Mouse (Mus musculus) limb, embryonic 15.5 days (tissue): ENCODE data around the gene Gnat3. TPM values are rescaled to one million over a fixed set of nuclear protein-coding genes. Genes with fewer than 3 reads are reported as not detected.
"Not testable (repeated sequence)": the region's sequence is repeated elsewhere in the genome, so short reads cannot be mapped to it uniquely, and the experiment has no call there.

Experiments used
- ATAC-seq: fragments of 200-750 bp; cut with Nextera tagmentation; 2 replicates; pipeline ENCODE4 v1.8.0; 2017; ENCODE audit warnings: low read depth, moderate TSS enrichment; ENCODE audit not compliant: insufficient number of reproducible peaks, low FRiP score, low TSS enrichment
- H3K27ac ChIP-seq: fragments of 300-500 bp; sonication (generic); 2 replicates; pipeline ENCODE4 v1.5.1; 2015; ENCODE audit warnings: moderate library complexity, mild to moderate bottlenecking, inconsistent platforms
- H3K27me3 ChIP-seq: fragments of 300-500 bp; sonication (generic); 2 replicates; pipeline ENCODE4 v1.6.1; 2015; ENCODE audit warnings: inconsistent platforms
- H3K36me3 ChIP-seq: fragments of 300-500 bp; sonication (generic); 2 replicates; pipeline ENCODE4 v1.6.1; 2015; ENCODE audit warnings: inconsistent platforms
- H3K4me1 ChIP-seq: fragments of 300-500 bp; sonication (generic); 2 replicates; pipeline ENCODE4 v1.6.1; 2015; ENCODE audit warnings: inconsistent platforms
- H3K4me2 ChIP-seq: fragments of 300-500 bp; sonication (generic); 2 replicates; pipeline ENCODE4 v1.6.1; 2015; ENCODE audit warnings: mild to moderate bottlenecking, inconsistent platforms
- H3K4me3 ChIP-seq: fragments of 300-500 bp; sonication (generic); 2 replicates; pipeline ENCODE4 v1.5.1; 2015; ENCODE audit warnings: mild to moderate bottlenecking, inconsistent platforms
- H3K9ac ChIP-seq: fragments of 300-500 bp; sonication (generic); 2 replicates; pipeline ENCODE4 v1.6.1; 2015; ENCODE audit warnings: inconsistent platforms
- H3K9me3 ChIP-seq: fragments of 300-500 bp; sonication (generic); 2 replicates; pipeline ENCODE4 v1.6.1; 2016; ENCODE audit warnings: inconsistent platforms
- WGBS: fragments of 180-500 bp; shearing (Covaris S2); methylation state at CpG from one replicate; pipeline ENCODE4 v1.1.7; 2015; 5-methylcytosine and 5-hydroxymethylcytosine counted together
- polyA plus RNA-seq: library from polyadenylated mRNA; unstranded; fragments of >200 nt; fragmentation: Nextera tagmentation; extraction: Ambion mirVana; gene quantifications from 2 replicates; pipeline ENCODE4 v1.2.1, GENCODE M21; 2015

The Gnat3 gene
- not detected in 2 replicates for polyA plus RNA-seq

DNA sequence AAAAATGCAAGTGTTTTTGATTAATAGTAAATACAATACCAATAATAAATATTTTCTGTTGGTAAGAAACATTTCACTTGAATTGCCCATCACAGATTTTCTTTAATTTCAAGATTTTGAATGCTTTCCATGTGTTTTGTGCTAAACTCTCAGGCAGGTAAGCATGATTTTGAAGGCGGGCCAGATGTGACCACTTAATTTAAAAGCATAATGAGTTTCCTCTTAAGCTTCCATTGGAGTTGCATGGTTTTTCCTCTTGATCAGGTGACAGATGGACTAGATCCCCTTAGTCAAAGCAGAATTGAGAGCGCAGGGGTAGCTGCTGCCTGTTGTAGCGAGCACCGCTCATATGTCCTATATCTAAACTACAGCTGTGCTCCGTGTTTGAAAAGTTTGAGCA, at the start of gene Gnat3:
Gnat3 (plus strand) TSS at position 301 of the 400 bp plus-strand sequence.
- no peak for ATAC-seq
- no peak within 1 kb of the TSS for H3K4me2 ChIP-seq
- 86% methylated on average over 5 of the region's 5 CpGs for WGBS
- H3K36me3 ChIP-seq: no peaks in the 10 kb centered on the region
- H3K9ac ChIP-seq: no peak within 1 kb of the TSS
- no peak within 1 kb of the TSS for H3K4me3 ChIP-seq
- H3K4me1 ChIP-seq: no peaks in the 10 kb centered on the region
- no peaks in the 10 kb centered on the region for H3K9me3 ChIP-seq
- H3K27me3 ChIP-seq: no peaks in the 10 kb centered on the region
- H3K27ac ChIP-seq: no peak within 1 kb of the TSS

DNA sequence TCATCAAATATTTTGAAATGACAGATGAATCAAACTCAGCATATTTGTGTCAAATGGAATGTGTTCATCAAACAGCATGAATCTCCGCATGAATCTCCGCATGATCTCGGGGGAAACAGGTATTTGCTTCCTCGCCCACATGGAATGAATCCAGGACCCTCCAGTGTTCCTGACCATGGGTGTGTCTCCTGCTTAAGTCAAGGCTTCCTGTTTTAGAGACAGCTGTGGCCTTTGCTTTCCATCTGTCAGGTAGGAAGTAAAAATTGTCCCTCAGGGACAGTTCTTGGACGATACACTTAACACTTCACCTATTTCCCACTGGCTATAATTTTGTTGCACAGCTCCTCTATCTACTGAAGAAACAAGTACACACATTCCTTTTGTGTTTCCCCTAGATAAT, 43.4 kb upstream of the Gnat3 start:
- ATAC-seq: no peak
- Histone ChIP-seq H3K4me1 (no peaks in the 10 kb centered on the region), H3K4me3 (no peak overlapping the region), H3K27me3 (no peaks in the 10 kb centered on the region), H3K9ac (no peak overlapping the region), H3K9me3 (no peaks in the 10 kb centered on the region), H3K27ac (no peak overlapping the region), H3K36me3 (no peaks in the 10 kb centered on the region), H3K4me2 (no peak overlapping the region)
- WGBS: 65% methylated on average over 5 of the region's 5 CpGs

DNA sequence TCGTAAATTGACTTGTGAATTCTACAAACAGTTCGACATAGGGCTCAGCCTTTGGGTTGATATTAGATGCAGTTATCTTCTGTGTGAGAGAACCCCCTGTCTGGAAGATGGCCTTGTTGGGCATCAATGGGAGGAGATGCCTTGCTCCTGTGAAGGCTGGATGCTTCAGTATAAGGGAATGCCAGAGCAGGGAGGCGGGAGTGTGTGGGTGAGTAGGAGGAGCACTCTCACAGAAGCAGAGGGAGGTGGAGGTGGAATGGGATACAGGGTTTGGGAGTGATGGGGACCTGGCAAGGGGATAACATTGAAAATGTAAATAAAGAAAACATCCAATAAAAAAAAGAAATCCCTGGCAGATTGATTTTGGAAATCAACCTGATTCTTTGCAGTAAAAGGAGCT, 38.7 kb upstream of the Gnat3 start:
- WGBS: 82% methylated on average over 3 of the region's 3 CpGs
- Histone ChIP-seq H3K9ac (no peak overlapping the region), H3K36me3 (no peaks in the 10 kb centered on the region), H3K27me3 (no peaks in the 10 kb centered on the region), H3K9me3 (no peaks in the 10 kb centered on the region), H3K4me2 (no peak overlapping the region), H3K4me3 (no peak overlapping the region), H3K4me1 (no peaks in the 10 kb centered on the region), H3K27ac (no peak overlapping the region; the same call in 1 of the 2 replicates)
- no peak for ATAC-seq

DNA sequence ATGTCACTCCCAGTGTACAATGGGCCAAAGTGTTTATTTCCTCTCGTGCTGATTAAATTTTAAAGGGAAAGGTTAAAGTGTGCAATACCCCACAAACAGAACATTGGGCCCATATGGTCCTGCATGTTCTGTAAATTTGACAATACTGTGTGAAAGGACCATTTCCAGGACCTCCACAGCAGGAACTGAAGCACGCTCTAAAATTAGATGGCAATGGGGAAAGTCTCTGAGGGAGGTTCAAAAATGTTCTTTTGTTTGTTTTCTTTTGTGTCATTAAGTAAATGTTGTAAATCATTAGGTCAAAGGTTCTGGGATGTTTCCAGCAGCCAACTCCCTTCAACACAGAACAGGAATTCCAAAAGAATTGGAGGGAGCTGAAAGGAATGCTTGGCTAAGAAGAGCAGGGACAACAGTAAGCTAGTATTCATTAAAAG, 38.2 kb upstream of the Gnat3 start:
- 49% methylated on average over 2 of the region's 2 CpGs for WGBS
- no peak for ATAC-seq
- Histone ChIP-seq H3K9ac (no peak overlapping the region), H3K27me3 (no peaks in the 10 kb centered on the region), H3K36me3 (no peaks in the 10 kb centered on the region), H3K4me2 (no peak overlapping the region), H3K9me3 (no peaks in the 10 kb centered on the region), H3K27ac (no peak overlapping the region; the same call in 1 of the 2 replicates), H3K4me3 (no peak overlapping the region), H3K4me1 (no peaks in the 10 kb centered on the region)

DNA sequence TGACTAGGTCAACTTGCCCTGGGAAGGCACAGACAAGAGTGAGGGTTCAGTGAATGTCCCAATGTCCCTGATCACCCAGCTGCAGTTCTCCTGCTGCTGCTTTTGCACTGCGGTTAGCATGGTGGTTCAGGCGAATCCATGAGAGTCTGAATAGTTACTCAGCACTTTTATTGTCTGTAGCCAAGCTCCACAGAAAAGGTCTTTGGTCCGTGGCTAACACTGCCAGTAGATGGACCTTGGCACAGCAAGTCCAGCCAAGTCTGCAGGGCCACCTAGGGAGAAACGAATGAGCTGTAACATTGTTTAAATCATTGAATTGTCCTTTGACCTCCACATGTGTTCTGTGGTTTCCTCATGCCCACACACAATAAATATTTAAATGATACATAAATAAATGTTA, 33.9 kb upstream of the Gnat3 start:
- 31% methylated on average over 4 of the region's 4 CpGs for WGBS
- Histone ChIP-seq H3K4me2 (no peak overlapping the region), H3K4me3 (no peak overlapping the region), H3K9me3 (no peaks in the 10 kb centered on the region), H3K36me3 (no peaks in the 10 kb centered on the region), H3K27me3 (no peaks in the 10 kb centered on the region), H3K4me1 (no peaks in the 10 kb centered on the region), H3K27ac (no peak overlapping the region), H3K9ac (no peak overlapping the region)
- no peak for ATAC-seq

DNA sequence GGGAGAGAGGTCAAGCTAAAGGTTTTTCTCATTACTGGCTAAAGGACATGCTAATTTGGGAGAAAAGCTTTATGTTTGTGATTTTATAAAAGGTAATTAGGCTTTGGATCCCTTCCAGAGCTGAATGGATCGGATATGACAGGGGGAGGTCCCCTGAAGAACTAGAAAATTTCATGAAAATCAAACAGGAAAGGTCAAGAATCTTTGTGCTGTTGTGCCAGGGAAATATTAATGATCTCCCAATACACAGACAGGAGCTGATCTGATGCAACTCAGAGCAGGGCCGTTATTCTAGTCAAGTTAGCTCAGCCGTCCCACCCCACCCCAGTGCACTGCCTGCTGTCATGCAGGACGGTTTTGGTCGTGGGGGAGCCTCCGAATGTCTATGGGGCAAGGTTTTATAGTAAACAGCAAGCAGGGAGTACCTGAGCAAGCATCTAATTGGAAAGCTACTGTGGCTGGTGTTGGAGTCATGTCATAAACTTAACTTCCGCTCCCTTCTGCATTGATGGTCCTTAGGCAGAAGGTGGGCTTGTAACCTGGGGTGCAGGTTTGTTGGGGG, 33.3 kb upstream of the Gnat3 start:
- 38% methylated on average over 7 of the region's 7 CpGs for WGBS

DNA sequence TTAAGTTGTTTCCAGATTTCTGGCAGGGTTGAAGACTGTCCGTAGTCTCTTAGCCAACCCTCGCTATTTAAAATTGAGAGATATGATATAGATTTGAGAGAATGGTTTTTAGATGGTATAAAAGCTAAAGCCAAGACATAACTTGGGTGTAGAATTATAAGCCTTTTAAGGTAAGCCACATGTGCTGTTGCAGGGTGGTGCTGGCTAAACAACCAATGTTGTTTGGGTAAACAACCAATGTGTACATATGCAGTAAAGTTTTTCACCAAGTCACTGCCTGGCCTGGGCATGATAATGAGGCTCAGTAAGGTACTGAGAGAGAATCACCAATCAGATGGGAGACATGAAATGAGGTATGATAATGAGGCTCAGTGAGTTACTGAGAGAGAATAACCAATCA, 30.8 kb upstream of the Gnat3 start:
- not testable (repeated sequence) for H3K4me1 ChIP-seq, H3K36me3 ChIP-seq, H3K9ac ChIP-seq, H3K4me3 ChIP-seq, ATAC-seq, H3K27me3 ChIP-seq, H3K9me3 ChIP-seq, H3K4me2 ChIP-seq, H3K27ac ChIP-seq
- 90% methylated on average over 2 of the region's 2 CpGs for WGBS

More for the DNA sequence above, 33.3 kb upstream of the Gnat3 start:
- Histone ChIP-seq H3K36me3 (no peaks in the 10 kb centered on the region), H3K9me3 (no peaks in the 10 kb centered on the region), H3K4me3 (no peak overlapping the region), H3K9ac (no peak overlapping the region), H3K27me3 (no peaks in the 10 kb centered on the region), H3K4me2 (no peak overlapping the region), H3K27ac (no peak overlapping the region), H3K4me1 (no peaks in the 10 kb centered on the region)
- no peak for ATAC-seq

DNA sequence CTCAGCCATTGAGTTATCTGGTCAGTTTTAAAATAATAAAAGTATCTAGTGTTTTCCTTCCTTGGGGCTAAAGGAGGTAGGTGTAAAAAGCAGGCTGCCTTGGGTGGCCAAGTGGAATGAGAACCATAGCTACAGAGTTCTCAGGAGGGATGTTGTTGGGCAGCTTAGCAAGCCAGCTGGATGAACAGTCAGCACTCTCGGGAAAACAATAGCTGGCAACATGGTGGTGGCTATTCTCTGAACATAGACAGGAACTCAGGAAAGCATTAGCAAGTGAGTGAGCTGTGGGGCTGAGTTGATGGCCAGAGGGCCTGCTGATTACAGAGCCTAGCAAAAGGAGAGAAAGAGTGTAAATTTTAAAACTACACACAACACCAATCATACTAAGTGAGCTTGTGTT, 27.8 kb upstream of the Gnat3 start:
- Histone ChIP-seq H3K4me1 (no peaks in the 10 kb centered on the region), H3K36me3 (no peaks in the 10 kb centered on the region), H3K9me3 (no peaks in the 10 kb centered on the region), H3K27ac (no peak overlapping the region), H3K27me3 (no peaks in the 10 kb centered on the region), H3K9ac (no peak overlapping the region), H3K4me2 (no peak overlapping the region), H3K4me3 (no peak overlapping the region)
- ATAC-seq: no peak
- 61% methylated on average over 1 of the region's 1 CpGs for WGBS

DNA sequence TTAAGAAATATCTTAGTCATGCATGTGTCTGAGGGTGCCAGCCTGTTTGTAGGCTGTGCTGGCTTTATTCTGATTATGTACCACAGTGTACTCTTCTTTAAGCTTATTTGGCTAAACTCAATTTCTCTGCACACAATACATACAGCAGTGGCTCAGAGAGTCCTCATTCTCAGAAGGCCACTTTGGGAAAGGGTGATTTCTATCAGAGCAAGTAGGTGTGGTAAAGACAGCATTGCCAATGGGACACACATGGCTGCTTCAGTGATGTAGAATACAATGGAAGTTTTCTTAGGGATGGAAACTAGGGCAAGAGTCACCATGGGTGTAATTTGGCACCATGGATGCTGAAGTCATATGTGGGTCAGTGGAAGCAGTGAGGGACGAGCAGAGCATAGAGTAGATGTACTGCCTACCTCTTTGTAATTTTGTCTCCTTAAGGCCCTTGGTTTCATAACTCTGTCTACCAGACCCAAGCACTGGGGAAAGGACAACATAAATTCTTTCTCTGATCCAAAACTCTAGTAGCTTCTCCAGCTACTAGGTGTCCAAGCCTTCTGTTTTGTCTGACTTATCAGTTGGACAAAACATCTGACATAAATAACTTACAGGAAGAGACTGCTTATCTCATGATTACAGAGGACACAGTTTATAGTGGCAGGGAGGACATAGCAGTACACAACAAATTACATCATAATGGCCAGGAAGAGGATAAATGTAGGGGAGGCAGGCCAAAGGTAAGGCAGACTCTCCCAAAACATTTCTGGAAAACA, 24.0 kb upstream of the Gnat3 start:
- Histone ChIP-seq H3K27me3 (no peaks in the 10 kb centered on the region), H3K36me3 (no peaks in the 10 kb centered on the region), H3K27ac (no peak overlapping the region), H3K4me1 (no peaks in the 10 kb centered on the region), H3K4me2 (no peak overlapping the region), H3K9ac (no peak overlapping the region), H3K9me3 (no peaks in the 10 kb centered on the region), H3K4me3 (no peak overlapping the region)
- ATAC-seq: no peak
- 88% methylated on average over 1 of the region's 1 CpGs for WGBS

DNA sequence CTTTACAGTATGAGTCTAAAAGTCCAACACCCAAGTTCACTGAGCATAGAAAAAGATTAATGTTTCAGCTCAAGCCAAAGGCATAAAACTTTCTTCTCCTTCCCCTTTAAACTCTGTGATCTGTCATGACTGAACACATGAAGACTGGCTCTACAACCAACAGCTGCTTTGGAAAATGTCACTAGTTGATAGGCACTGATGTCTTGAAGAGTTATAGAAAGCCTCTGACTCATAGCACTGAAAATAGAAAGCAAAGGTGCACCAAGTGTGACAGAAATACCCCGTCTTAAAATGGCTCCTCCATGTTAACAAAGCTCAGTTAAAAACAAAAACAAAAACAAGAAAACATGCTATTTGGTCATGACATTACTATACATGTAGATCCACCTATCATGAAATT, 5.9 kb upstream of the Gnat3 start:
- no peaks in the 10 kb centered on the region for H3K36me3 ChIP-seq
- no peak overlapping the region for H3K27ac ChIP-seq
- H3K4me3 ChIP-seq: no peak overlapping the region
- no peaks in the 10 kb centered on the region for H3K27me3 ChIP-seq
- no peaks in the 10 kb centered on the region for H3K4me1 ChIP-seq
- no peak overlapping the region for H3K4me2 ChIP-seq
- H3K9me3 ChIP-seq: no peaks in the 10 kb centered on the region
- no peak overlapping the region for H3K9ac ChIP-seq
- no peak for ATAC-seq
- 74% methylated on average over 1 of the region's 1 CpGs for WGBS

DNA sequence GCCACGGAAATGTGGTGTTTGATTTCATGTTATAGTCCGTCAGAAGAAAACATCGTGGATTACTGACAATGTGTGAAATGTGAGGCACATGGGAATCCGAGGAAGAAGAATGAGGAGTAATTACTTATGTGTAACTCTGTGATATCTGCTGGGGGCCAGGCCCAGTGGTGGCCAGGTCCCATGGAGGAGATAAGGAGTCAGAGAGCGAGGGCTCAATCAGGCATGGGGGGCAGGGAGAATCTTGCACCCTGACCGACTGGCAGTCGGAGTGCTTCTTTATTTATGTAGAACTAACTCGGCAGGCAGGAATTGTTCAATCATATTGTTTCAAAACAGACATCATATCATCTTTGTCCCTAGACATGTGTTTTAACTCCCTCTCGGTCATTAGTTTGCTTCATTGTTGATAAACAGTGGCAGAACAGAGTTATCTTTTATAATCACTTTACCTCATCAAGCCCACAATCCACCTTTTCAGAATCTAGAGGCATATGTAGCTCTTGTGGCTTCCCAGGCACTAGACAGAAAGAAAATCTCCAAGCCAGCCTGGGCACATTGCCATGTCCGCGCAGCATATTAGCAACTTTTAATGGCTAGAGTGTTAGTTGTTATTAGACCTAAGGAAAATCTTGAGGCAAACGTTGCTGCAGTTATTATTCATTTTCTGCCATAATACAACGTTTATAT, 7.5 kb downstream of the Gnat3 start:
- Histone ChIP-seq H3K4me2 (no peak overlapping the region), H3K4me3 (no peak overlapping the region), H3K27ac (no peak overlapping the region), H3K9ac (no peak overlapping the region), H3K4me1 (no peaks in the 10 kb centered on the region), H3K9me3 (no peaks in the 10 kb centered on the region), H3K36me3 (no peaks in the 10 kb centered on the region), H3K27me3 (no peaks in the 10 kb centered on the region)
- 71% methylated on average over 13 of the region's 13 CpGs for WGBS
- no peak for ATAC-seq

DNA sequence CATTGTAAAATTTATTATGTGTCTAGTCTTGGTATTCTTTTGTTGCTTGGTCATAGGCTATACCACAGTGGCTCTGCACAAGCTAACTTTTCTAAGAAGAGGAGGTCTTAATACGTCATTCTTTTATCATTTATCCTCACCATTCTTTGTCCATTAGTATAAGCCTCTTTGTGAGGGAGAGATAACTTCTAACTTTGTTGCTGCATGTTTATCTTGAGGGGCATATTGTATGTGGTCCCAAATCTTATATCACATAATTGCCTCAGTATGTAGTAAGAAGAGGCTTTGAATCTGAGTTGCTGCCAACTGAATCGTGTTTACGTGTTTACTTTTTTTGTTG, 8.0 kb downstream of the Gnat3 start:
- H3K9ac ChIP-seq: no peak overlapping the region
- no peak overlapping the region for H3K4me2 ChIP-seq
- H3K27ac ChIP-seq: no peak overlapping the region
- H3K36me3 ChIP-seq: no peaks in the 10 kb centered on the region
- H3K9me3 ChIP-seq: no peaks in the 10 kb centered on the region
- H3K4me1 ChIP-seq: no peaks in the 10 kb centered on the region
- no peaks in the 10 kb centered on the region for H3K27me3 ChIP-seq
- 93% methylated on average over 3 of the region's 3 CpGs for WGBS
- H3K4me3 ChIP-seq: no peak overlapping the region
- no peak for ATAC-seq
